Mouse (Mus musculus): Measurements from ENCODE around the gene Ndrg2. TPM values are rescaled to one million over a fixed set of nuclear protein-coding genes. Genes with fewer than 3 reads are reported as not detected.
A peak's percentile ranks its signal among the peaks of the same experiment; 100 is the strongest.
"Not testable (repeated sequence)": the region's sequence is repeated elsewhere in the genome, so short reads cannot be mapped to it uniquely, and the experiment has no call there.

The Ndrg2 gene
- total and polyA plus RNA-seq, 3 experiments, result 1,274 to 2,120 (median 1,571) TPM

DNA sequence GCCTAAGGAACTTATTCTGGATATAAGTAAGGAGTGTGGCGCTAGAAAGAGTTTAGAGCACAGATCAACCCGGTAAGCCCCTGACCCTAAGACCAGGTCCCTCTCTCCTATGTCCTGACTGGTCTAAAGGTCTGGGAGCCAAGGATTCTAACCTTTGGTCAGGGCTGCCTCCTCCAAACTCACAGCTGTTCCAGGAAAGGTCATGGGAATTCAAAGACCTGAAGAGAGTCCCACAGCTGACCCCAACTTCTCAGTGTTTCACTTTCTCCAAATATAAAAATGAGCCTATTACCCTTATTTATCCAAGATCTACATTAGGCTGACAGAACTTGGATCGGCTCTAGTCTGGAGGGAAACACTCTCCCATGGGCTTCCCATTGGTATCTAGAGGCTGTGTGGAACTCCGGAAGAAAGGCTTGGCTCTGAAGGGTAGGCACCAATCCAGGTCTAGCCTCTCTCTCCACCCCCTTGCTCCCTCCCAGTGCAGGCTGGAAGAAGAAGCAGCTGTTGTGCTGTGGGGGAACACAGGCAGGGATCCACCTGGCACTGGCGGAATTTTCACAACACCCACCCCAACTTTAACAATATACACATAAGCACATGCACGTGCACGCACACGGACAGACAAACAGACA, 15.5 kb upstream of the Ndrg2 start:
- intact Hi-C loops (cut with DNase I), result no loop called here
- Histone ChIP-seq H3K27me3 (ENCODE audit: control insufficient read depth, insufficient read depth, low read length) (no peaks in the 10 kb centered on the region), H3K36me3 (ENCODE audit: control insufficient read depth, insufficient read depth, low read length) (no peaks in the 10 kb centered on the region), H3K9ac (ENCODE audit: low read depth, low read length) (peak overlapping the region; percentile 42; the same call in 1 of the 2 replicates), H3K27ac (peak overlapping the region; percentile 74), H3K79me2 (replicated peaks; ENCODE audit: control insufficient read depth, insufficient read depth, low read length) (no peaks in the 10 kb centered on the region), H3K4me3 (0 out of 2 replicates have a peak overlapping the region, but pooled peaks have one; percentile 8), H3K4me1 (ENCODE audit: control insufficient read depth, insufficient read depth, low read length) (peaks cover 7% of the 10 kb centered on the region)
- TF ChIP-seq EP300 (IDR thresholded peaks at IDR 0.05; ENCODE audit: insufficient read depth, low read depth, low read length), result peak; percentile 54; the same call in 1 of the 2 replicates
- peak; percentile 70 for TF ChIP-seq POLR2A (IDR thresholded peaks at IDR 0.05; ENCODE audit: insufficient read depth, low read depth, low read length)
- TF ChIP-seq CTCF (IDR thresholded peaks at IDR 0.05), result no peak
- WGBS, result 59% methylated on average over 8 of the region's 8 CpGs
- peak; percentile 76 to 85 for DNase-seq

- DNase-seq; H3K27me3 ChIP-seq (ENCODE audit: control insufficient read depth, insufficient read depth, low read length); H3K9ac ChIP-seq (ENCODE audit: low read depth, low read length); intact Hi-C loops (cut with DNase I); H3K4me3 ChIP-seq; H3K27ac ChIP-seq; H3K36me3 ChIP-seq (ENCODE audit: control insufficient read depth, insufficient read depth, low read length); H3K79me2 ChIP-seq (replicated peaks; ENCODE audit: control insufficient read depth, insufficient read depth, low read length): not testable (repeated sequence)
- H3K4me1 ChIP-seq (ENCODE audit: control insufficient read depth, insufficient read depth, low read length), result peaks cover 10% of the 10 kb centered on the region
- 94% methylated on average over 11 of the region's 11 CpGs for WGBS
Observed at GRCm38 (mm10) chr14:51926930-51927329, 13.0 kb upstream of the Ndrg2 start.

DNA sequence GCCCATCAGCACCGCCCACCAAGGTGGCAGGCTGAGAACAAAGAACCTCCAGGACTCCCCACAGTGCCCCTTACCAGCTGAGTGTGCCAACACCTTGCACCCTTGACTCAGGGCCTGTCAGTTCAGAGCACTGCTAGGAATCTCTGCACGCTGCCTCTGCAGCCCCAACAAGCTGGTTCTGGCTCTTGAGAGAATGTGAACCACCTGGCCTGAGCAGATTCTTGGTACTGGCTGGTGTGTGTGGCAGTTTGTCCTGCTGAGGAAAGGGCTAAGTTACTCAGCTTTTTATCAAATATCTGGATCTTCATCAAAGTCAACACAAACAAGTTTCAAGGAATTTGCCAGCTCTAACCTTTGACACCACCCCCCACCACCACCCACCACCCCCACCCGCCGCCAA, 9.5 kb upstream of the Ndrg2 start:
- Histone ChIP-seq H3K36me3 (ENCODE audit: control insufficient read depth, insufficient read depth, low read length) (no peaks in the 10 kb centered on the region), H3K27ac (no peak overlapping the region), H3K79me2 (replicated peaks; ENCODE audit: control insufficient read depth, insufficient read depth, low read length) (no peaks in the 10 kb centered on the region), H3K9ac (ENCODE audit: low read depth, low read length) (no peak overlapping the region), H3K27me3 (ENCODE audit: control insufficient read depth, insufficient read depth, low read length) (no peaks in the 10 kb centered on the region), H3K4me1 (ENCODE audit: control insufficient read depth, insufficient read depth, low read length) (peaks cover 7% of the 10 kb centered on the region), H3K4me3 (no peak overlapping the region)
- 78% methylated on average over 4 of the region's 4 CpGs for WGBS
- no peak for DNase-seq
- no peak for TF ChIP-seq POLR2A (IDR thresholded peaks at IDR 0.05; ENCODE audit: insufficient read depth, low read depth, low read length)
- no peak for TF ChIP-seq CTCF (IDR thresholded peaks at IDR 0.05)
- TF ChIP-seq EP300 (IDR thresholded peaks at IDR 0.05; ENCODE audit: insufficient read depth, low read depth, low read length), result no peak
- intact Hi-C loops (cut with DNase I), result no loop called here

GRCm38 (mm10) chr14:51922910-51923309, 9.0 kb upstream of the Ndrg2 start:
- DNase-seq, result no peak
- peaks cover 7% of the 10 kb centered on the region for H3K4me1 ChIP-seq (ENCODE audit: control insufficient read depth, insufficient read depth, low read length)
- TF ChIP-seq POLR2A (IDR thresholded peaks at IDR 0.05; ENCODE audit: insufficient read depth, low read depth, low read length) (no peak), EP300 (IDR thresholded peaks at IDR 0.05; ENCODE audit: insufficient read depth, low read depth, low read length) (no peak), CTCF (IDR thresholded peaks at IDR 0.05) (no peak)
- intact Hi-C loops (cut with DNase I), result no loop called here
- no peaks in the 10 kb centered on the region for H3K79me2 ChIP-seq (replicated peaks; ENCODE audit: control insufficient read depth, insufficient read depth, low read length)
- no peaks in the 10 kb centered on the region for H3K27me3 ChIP-seq (ENCODE audit: control insufficient read depth, insufficient read depth, low read length)
- no peaks in the 10 kb centered on the region for H3K36me3 ChIP-seq (ENCODE audit: control insufficient read depth, insufficient read depth, low read length)
- H3K9ac ChIP-seq (ENCODE audit: low read depth, low read length), result no peak overlapping the region
- no peak overlapping the region for H3K27ac ChIP-seq
- H3K4me3 ChIP-seq, result no peak overlapping the region
- WGBS, result 85% methylated on average over 2 of the region's 2 CpGs

DNA sequence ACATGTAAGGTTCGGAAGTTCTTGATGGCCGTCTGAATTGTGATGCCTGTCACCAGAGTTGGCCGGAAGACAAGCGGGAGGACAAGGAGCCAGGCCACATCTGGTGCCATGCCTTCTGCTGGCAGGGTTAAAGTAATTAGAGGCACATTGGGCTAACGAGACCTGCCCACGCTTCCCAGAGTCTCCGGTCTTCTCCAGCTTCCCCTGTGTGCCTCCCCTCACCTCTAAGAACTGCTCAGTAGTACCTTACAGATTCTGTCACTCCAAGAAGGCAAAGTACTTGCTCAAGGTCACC, 8.6 kb upstream of the Ndrg2 start, which contains the start of gene Rnase13:
TSS of gene Rnase13 (minus strand) at position 203 of the 295 bp plus-strand sequence.
- no peaks in the 10 kb centered on the region for H3K36me3 ChIP-seq (ENCODE audit: control insufficient read depth, insufficient read depth, low read length)
- no peaks in the 10 kb centered on the region for H3K79me2 ChIP-seq (replicated peaks; ENCODE audit: control insufficient read depth, insufficient read depth, low read length)
- intact Hi-C loops (cut with DNase I), result no loop called here
- H3K27ac ChIP-seq, result peak within 1 kb of the TSS; percentile 44
- no peaks in the 10 kb centered on the region for H3K27me3 ChIP-seq (ENCODE audit: control insufficient read depth, insufficient read depth, low read length)
- TF ChIP-seq POLR2A (IDR thresholded peaks at IDR 0.05; ENCODE audit: insufficient read depth, low read depth, low read length) (no peak), EP300 (IDR thresholded peaks at IDR 0.05; ENCODE audit: insufficient read depth, low read depth, low read length) (no peak), CTCF (IDR thresholded peaks at IDR 0.05) (no peak)
- DNase-seq, result no peak
- 75% methylated on average over 7 of the region's 7 CpGs for WGBS
- no peak within 1 kb of the TSS for H3K4me3 ChIP-seq
- H3K9ac ChIP-seq (ENCODE audit: low read depth, low read length), result peak within 1 kb of the TSS; percentile 54
- H3K4me1 ChIP-seq (ENCODE audit: control insufficient read depth, insufficient read depth, low read length), result peaks cover 7% of the 10 kb centered on the region

- Histone ChIP-seq H3K27me3 (ENCODE audit: control insufficient read depth, insufficient read depth, low read length) (no peaks in the 10 kb centered on the region), H3K4me1 (ENCODE audit: control insufficient read depth, insufficient read depth, low read length) (peaks cover 7% of the 10 kb centered on the region), H3K9ac (ENCODE audit: low read depth, low read length) (peak overlapping the region; percentile 54), H3K4me3 (no peak overlapping the region), H3K36me3 (ENCODE audit: control insufficient read depth, insufficient read depth, low read length) (no peaks in the 10 kb centered on the region), H3K27ac (peak overlapping the region; percentile 44), H3K79me2 (replicated peaks; ENCODE audit: control insufficient read depth, insufficient read depth, low read length) (no peaks in the 10 kb centered on the region)
- TF ChIP-seq POLR2A (IDR thresholded peaks at IDR 0.05; ENCODE audit: insufficient read depth, low read depth, low read length) (0 out of 2 replicates have a peak, but pooled peaks have one; percentile 18), CTCF (IDR thresholded peaks at IDR 0.05) (no peak), EP300 (IDR thresholded peaks at IDR 0.05; ENCODE audit: insufficient read depth, low read depth, low read length) (peak; percentile 58; the same call in 1 of the 2 replicates)
- WGBS, result 53% methylated on average over 16 of the region's 16 CpGs
- intact Hi-C loops (cut with DNase I), result no loop called here
- peak; percentile 72 to 81 for DNase-seq
Observed at GRCm38 (mm10) chr14:51921759-51922570, 8.0 kb upstream of the Ndrg2 start.
